In the genomic region with DNA sequence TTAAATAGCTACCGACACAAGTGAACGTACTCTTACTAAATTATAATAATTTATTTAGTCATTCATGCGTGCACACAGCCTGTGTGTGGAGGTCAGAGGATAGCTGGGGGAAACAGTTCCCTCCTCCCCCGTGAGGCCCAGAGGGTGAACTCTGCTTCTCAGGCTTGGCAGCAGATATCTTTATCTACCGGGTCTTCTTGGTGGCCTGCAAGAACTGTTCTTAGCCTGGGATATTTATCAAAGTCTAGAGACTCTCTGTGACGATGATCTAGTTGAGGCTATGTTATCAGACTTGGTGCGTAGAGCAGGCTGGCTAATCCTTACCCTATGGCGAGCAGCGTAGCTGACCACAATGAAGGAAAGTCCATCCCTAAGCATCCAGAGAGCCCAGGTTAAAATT, we compare ENCODE assay signal across 27 mouse cellular contexts. TPM values are rescaled to one million over a fixed set of nuclear protein-coding genes. Genes with fewer than 3 reads are reported as not detected.
DNase-seq lines count a peak whose midpoint lies in the region; ATAC-seq and TF ChIP-seq lines count a peak whose summit lies in the region.
"Had no signal": no experiment of that assay in that cellular context is flagged by ENCODE, and none has a peak within 500 bp of the region (broad histone marks: within the 10 kb centered on the region; RNA-seq: fewer than 3 reads in every experiment).

No protein-coding gene starts in this region.

- intact Hi-C loops in gastrocnemius, adult 2 months (cut with DNase I), result no loop called here

- ATAC-seq in liver, embryonic 13.5 days (ENCODE audit: low read depth), result peak; percentile 81
- ATAC-seq in liver, embryonic 16.5 days (ENCODE audit: low read depth), result peak; percentile 64
- ATAC-seq in midbrain, embryonic 13.5 days, result no peak
- ATAC-seq: forebrain, embryonic 13.5 days; forebrain, postnatal 0 days; hindbrain, postnatal 0 days; Patski had no signal

- peaks cover 0 to 9% of the 10 kb centered on the region in 2 experiments; a peak in 2 of 4 replicates for H3K4me1 ChIP-seq in MEL (ENCODE audit: control insufficient read depth in 1 of 2, insufficient read depth in 2 of 2, low read length in 2 of 2)
- peaks cover 22% of the 10 kb centered on the region for H3K4me1 ChIP-seq in liver, embryonic 13.5 days (replicated peaks)
- H3K4me1 ChIP-seq in liver, embryonic 16.5 days (ENCODE audit: control insufficient read depth, low read depth, low read length), result peaks cover 6% of the 10 kb centered on the region
- peaks cover 9% of the 10 kb centered on the region; the same call in 1 of the 2 replicates for H3K4me1 ChIP-seq in midbrain, embryonic 13.5 days (replicated peaks)
- H3K4me1 ChIP-seq: embryonic facial prominence, embryonic 13.5 days; forebrain, embryonic 13.5 days had no signal

- H3K4me3 ChIP-seq in MEL (ENCODE audit: control insufficient read depth in 1 of 2, insufficient read depth in 1 of 2, low read depth in 2 of 2, low read length in 2 of 2), result no peak overlapping the region
- H3K4me3 ChIP-seq in liver, embryonic 13.5 days (replicated peaks), result no peak overlapping the region
- H3K4me3 ChIP-seq in liver, embryonic 16.5 days (ENCODE audit: low read depth, low read length), result no peak overlapping the region
- H3K4me3 ChIP-seq in gastrocnemius, adult 2 months, result no peak overlapping the region
- no peak overlapping the region for H3K4me3 ChIP-seq in midbrain, embryonic 13.5 days (replicated peaks)
- H3K4me3 ChIP-seq: embryonic facial prominence, embryonic 10.5 days; embryonic facial prominence, embryonic 13.5 days; erythroblast, embryonic 14.5 days; forebrain, embryonic 13.5 days; heart, embryonic 13.5 days had no signal

- H3K4me2 ChIP-seq in liver, embryonic 13.5 days, result no peak overlapping the region
- H3K4me2 ChIP-seq in liver, embryonic 16.5 days (ENCODE audit: low read depth, low read length), result no peak overlapping the region
- no peak overlapping the region for H3K4me2 ChIP-seq in midbrain, embryonic 13.5 days (replicated peaks)
- H3K4me2 ChIP-seq: embryonic facial prominence, embryonic 13.5 days; forebrain, embryonic 13.5 days; heart, embryonic 13.5 days; hindbrain, embryonic 14.5 days had no signal

- no peak for TF ChIP-seq POLR2A in MEL (IDR thresholded peaks at IDR 0.05; ENCODE audit: control insufficient read depth in 1 of 2, insufficient read depth in 1 of 2, low read depth in 1 of 2, low read length in 2 of 2, poor library complexity in 1 of 2)

- 0 out of 4 replicates have a peak, but pooled peaks of 1 of the 2 experiments have one; percentile 26 for TF ChIP-seq EP300 in MEL (IDR thresholded peaks at IDR 0.05; ENCODE audit: low read depth in 1 of 2, low read length in 2 of 2)

- no peaks in the 10 kb centered on the region for H3K9me3 ChIP-seq in MEL (replicated peaks; ENCODE audit: insufficient read depth, low read length)
- H3K9me3 ChIP-seq in liver, embryonic 13.5 days (replicated peaks), result no peaks in the 10 kb centered on the region
- H3K9me3 ChIP-seq in liver, embryonic 16.5 days (replicated peaks; ENCODE audit: control insufficient read depth, low read length), result no peaks in the 10 kb centered on the region
- H3K9me3 ChIP-seq in midbrain, embryonic 13.5 days, result peaks cover 4% of the 10 kb centered on the region; the same call in 1 of the 2 replicates
- H3K9me3 ChIP-seq: embryonic facial prominence, embryonic 13.5 days; forebrain, embryonic 13.5 days had no signal

- TF ChIP-seq RAD21 in MEL (IDR thresholded peaks at IDR 0.05; ENCODE audit: low read depth, low read length), result no peak

- no peaks in the 10 kb centered on the region for H3K79me2 ChIP-seq in MEL (ENCODE audit: control insufficient read depth, insufficient read depth, low read length, poor library complexity)

- H3K27ac ChIP-seq in MEL (ENCODE audit: control insufficient read depth, low read depth, low read length), result no peak overlapping the region
- H3K27ac ChIP-seq in liver, embryonic 13.5 days, result no peak overlapping the region
- no peak overlapping the region for H3K27ac ChIP-seq in liver, embryonic 16.5 days (ENCODE audit: low read length)
- no peak overlapping the region for H3K27ac ChIP-seq in gastrocnemius, adult 2 months
- no peak overlapping the region for H3K27ac ChIP-seq in midbrain, embryonic 13.5 days
- H3K27ac ChIP-seq: embryonic facial prominence, embryonic 10.5 days; embryonic facial prominence, embryonic 13.5 days; forebrain, embryonic 13.5 days; heart, embryonic 13.5 days; hindbrain, embryonic 14.5 days; hindbrain, postnatal 0 days had no signal

- H3K27me3 ChIP-seq in MEL (ENCODE audit: control insufficient read depth in 1 of 2, insufficient read depth in 2 of 2, low read length in 2 of 2), result no peaks in the 10 kb centered on the region
- no peaks in the 10 kb centered on the region for H3K27me3 ChIP-seq in liver, embryonic 13.5 days
- H3K27me3 ChIP-seq in liver, embryonic 16.5 days (ENCODE audit: control insufficient read depth, insufficient read depth, low read depth, low read length), result no peaks in the 10 kb centered on the region
- no peaks in the 10 kb centered on the region for H3K27me3 ChIP-seq in midbrain, embryonic 13.5 days
- H3K27me3 ChIP-seq: embryonic facial prominence, embryonic 13.5 days; forebrain, embryonic 13.5 days; heart, embryonic 13.5 days had no signal

- no peak overlapping the region for H3K9ac ChIP-seq in MEL (ENCODE audit: control insufficient read depth, low read depth, low read length, poor library complexity, severe bottlenecking)
- H3K9ac ChIP-seq in liver, embryonic 13.5 days, result no peak overlapping the region
- no peak overlapping the region for H3K9ac ChIP-seq in liver, embryonic 16.5 days (ENCODE audit: low read depth, low read length)
- H3K9ac ChIP-seq in midbrain, embryonic 13.5 days (replicated peaks), result no peak overlapping the region
- H3K9ac ChIP-seq: embryonic facial prominence, embryonic 13.5 days; forebrain, embryonic 13.5 days; forebrain, postnatal 0 days; heart, embryonic 13.5 days; hindbrain, embryonic 14.5 days had no signal

- peaks cover 0 to 4% of the 10 kb centered on the region in 2 experiments; a peak in 2 of 4 replicates for H3K36me3 ChIP-seq in MEL (ENCODE audit: control insufficient read depth in 1 of 2, insufficient read depth in 2 of 2, low read length in 2 of 2)
- H3K36me3 ChIP-seq in liver, embryonic 13.5 days, result no peaks in the 10 kb centered on the region
- H3K36me3 ChIP-seq in liver, embryonic 16.5 days (ENCODE audit: control insufficient read depth, insufficient read depth), result no peaks in the 10 kb centered on the region
- H3K36me3 ChIP-seq in midbrain, embryonic 13.5 days, result 0 out of 2 replicates have a peak, but pooled peaks cover 3% of the 10 kb centered on the region
- H3K36me3 ChIP-seq: embryonic facial prominence, embryonic 10.5 days; embryonic facial prominence, embryonic 13.5 days; heart, embryonic 13.5 days had no signal

- 28% methylated on average over 9 of the region's 9 CpGs for WGBS in liver, embryonic 13.5 days (ENCODE audit: insufficient replicate concordance)
- WGBS in liver, embryonic 16.5 days (ENCODE audit: insufficient replicate concordance), result 28% methylated on average over 9 of the region's 9 CpGs
- WGBS in midbrain, embryonic 13.5 days, result 79% methylated on average over 9 of the region's 9 CpGs

- TF ChIP-seq CTCF in MEL (IDR thresholded peaks at IDR 0.05 in 2 of 3, conservative IDR thresholded peaks at IDR 0.05 in 1 of 3; ENCODE audit: control insufficient read depth in 1 of 3, insufficient read depth in 1 of 3, low read depth in 2 of 3, low read length in 3 of 3, poor library complexity in 1 of 3, severe bottlenecking in 1 of 3), result no peak
- no peak for TF ChIP-seq CTCF in gastrocnemius, adult 2 months (IDR thresholded peaks at IDR 0.05)

- DNase-seq in MEL (ENCODE audit: low read depth, low spot score), result peak; percentile 16
- DNase-seq in c-Kit-positive CD71-positive TER-119-negative erythroid progenitor cells, embryonic 14.5 days (ENCODE audit: low read depth), result peak; percentile 11
- peak; percentile 8 for DNase-seq in liver, embryonic 13.5 days
- no peak for DNase-seq in kidney, adult 18-20 months
- DNase-seq in gastrocnemius, adult 2 months, result no peak
- DNase-seq in testis, postnatal 14 days (ENCODE audit: low spot score), result no peak
- DNase-seq: adrenal gland, postnatal 10 days; cerebellum, adult 11-12 months; cerebellum, adult 8-10 months; cerebellum, postnatal 10 days; cerebellum, postnatal 36 days; embryo, embryonic 11 days; forebrain, postnatal 0 days; gastrocnemius, postnatal 25 days; heart, adult 18-20 months; heart, postnatal 14 days; heart, postnatal 4 days had no signal

TF ChIP-seq in MEL, 35 proteins besides CTCF, POLR2A, EP300 and RAD21:
- TF ChIP-seq BHLHE40 (IDR thresholded peaks at IDR 0.05; ENCODE audit: borderline replicate concordance, low read depth, low read length) (no peak), NELFE (IDR thresholded peaks at IDR 0.05; ENCODE audit: low read depth, low read length) (no peak), TCF12 (IDR thresholded peaks at IDR 0.05; ENCODE audit: low read depth, low read length) (0 out of 2 replicates have a peak, but pooled peaks have one; percentile 24), GATA1 (IDR thresholded peaks at IDR 0.05; ENCODE audit: low read depth, low read length) (no peak)

RNA-seq across cellular contexts. Expression of gene Ksr2, which starts 45.1 kb away (rescaled TPM):
- not detected in 2 replicates for total RNA-seq in MEL (2012; rRNA removed)
- polyA plus RNA-seq in MEL (2012; ENCODE audit: insufficient read depth in 1 of 2, insufficient read length in 2 of 2, low read depth in 1 of 2, low replicate concordance in 2 of 2, missing spikeins in 1 of 2), result not detected
- polyA plus RNA-seq in liver, embryonic 13.5 days (2015; fragmentation: Nextera tagmentation; extraction: Ambion mirVana), result 0.02 and 0.05 TPM in 2 replicates
- polyA plus RNA-seq in liver, embryonic 16.5 days (2015; fragmentation: Nextera tagmentation; extraction: Ambion mirVana), result 0.05 and 0.06 TPM in 2 replicates
- total RNA-seq in gastrocnemius, adult 2 months (2021), result under 1 TPM; 0.03 to 0.11 TPM
- 5.1 and 6.9 TPM in 2 replicates for polyA plus RNA-seq in midbrain, embryonic 13.5 days (2015; fragmentation: Nextera tagmentation; extraction: Ambion mirVana)
- polyA plus RNA-seq: erythroblast, embryonic 14.5 days; Patski had no signal

Comparison
In these comparisons a context has a peak if more than half of its experiments do, and no peak if none do; other contexts are left out.
1. DNase-seq: peak in MEL (single experiment), c-Kit-positive CD71-positive TER-119-negative erythroid progenitor cells, embryonic 14.5 days (single experiment) and liver, embryonic 13.5 days (single experiment); none in kidney, adult 18-20 months (single experiment), gastrocnemius, adult 2 months (single experiment) and testis, postnatal 14 days (single experiment).